Mouse (Mus musculus) frontal cortex, adult 2 months (tissue): ENCODE measurements at regions not wholly inside any gene's neighbourhood (a gene's known extent, or its start where the extent isn't known, plus 50 kb on each side); places are given as distances from the start of the nearest gene placed in this dataset.

Experiments
- DNase-seq, 2 experiments: peaks; one replicate each; pipeline ENCODE4 v3.0.0; 2022; ENCODE audit warnings: low spot score in 1 of 2; ENCODE audit errors: extremely low spot score in 1 of 2

- no peak for DNase-seq
Observed at GRCm38 (mm10) chr2:45554707-45555106, 437.5 kb upstream of the Zeb2 start.

- DNase-seq = no peak
Observed at GRCm38 (mm10) chr2:45541394-45541793, 424.2 kb upstream of the Zeb2 start.

- peak; percentile 33 to 55 for DNase-seq
Observed at GRCm38 (mm10) chr2:45538950-45539349, 421.8 kb upstream of the Zeb2 start.

GRCm38 (mm10) chr2:45537722-45538121 is 420.5 kb upstream of the Zeb2 start:
- no peak for DNase-seq

- no peak for DNase-seq
Observed at GRCm38 (mm10) chr2:45534806-45535205, 417.6 kb upstream of the Zeb2 start.

GRCm38 (mm10) chr2:45522310-45522709 is 405.1 kb upstream of the Zeb2 start:
- no peak for DNase-seq

- no peak for DNase-seq
Observed at GRCm38 (mm10) chr2:45519550-45520152, 402.5 kb upstream of the Zeb2 start.

GRCm38 (mm10) chr2:45514290-45515180 is 397.3 kb upstream of the Zeb2 start:
- DNase-seq = peak in 1 of 2 experiments; percentile 5

- no peak for DNase-seq
Observed at GRCm38 (mm10) chr2:45512852-45513251, 395.7 kb upstream of the Zeb2 start.

- no peak for DNase-seq
Observed at GRCm38 (mm10) chr2:45511791-45512190, 394.6 kb upstream of the Zeb2 start.

- no peak for DNase-seq
Observed at GRCm38 (mm10) chr2:45504468-45504867, 387.3 kb upstream of the Zeb2 start.

- no peak for DNase-seq
Observed at GRCm38 (mm10) chr2:45493656-45494055, 376.5 kb upstream of the Zeb2 start.

- DNase-seq = peak in 1 of 2 experiments; percentile 35
Observed at GRCm38 (mm10) chr2:45486530-45486929, 369.3 kb upstream of the Zeb2 start.

- peak in 1 of 2 experiments; percentile 13 for DNase-seq
Observed at GRCm38 (mm10) chr2:45485477-45485876, 368.3 kb upstream of the Zeb2 start.

GRCm38 (mm10) chr2:45480671-45481070 is 363.5 kb upstream of the Zeb2 start:
- DNase-seq = no peak

- no peak for DNase-seq
Observed at GRCm38 (mm10) chr2:45475996-45476395, 358.8 kb upstream of the Zeb2 start.

GRCm38 (mm10) chr2:45464306-45464705 is 347.1 kb upstream of the Zeb2 start:
- no peak for DNase-seq

- DNase-seq = no peak
Observed at GRCm38 (mm10) chr2:45459410-45459809, 342.2 kb upstream of the Zeb2 start.

- no peak for DNase-seq
Observed at GRCm38 (mm10) chr2:45454811-45455210, 337.6 kb upstream of the Zeb2 start.

- DNase-seq = no peak
Observed at GRCm38 (mm10) chr2:45439146-45439545, 322.0 kb upstream of the Zeb2 start.

GRCm38 (mm10) chr2:45438739-45439138 is 321.5 kb upstream of the Zeb2 start:
- no peak for DNase-seq
